Mouse (Mus musculus): ENCODE results near the gene Fam83f.

The Fam83f gene

GRCm38 (mm10) chr15:80739972-80740371, 68.3 kb downstream of the Fam83f start:
- no peak for DNase-seq (ENCODE audit: low spot score in 2 of 2)

- DNase-seq (ENCODE audit: low spot score in 2 of 2), result no peak
Measured at GRCm38 (mm10) chr15:80741836-80742235, 70.2 kb downstream of the Fam83f start.

- no peak for DNase-seq (ENCODE audit: low spot score in 2 of 2)
Measured at GRCm38 (mm10) chr15:80742991-80743474, 71.4 kb downstream of the Fam83f start.

GRCm38 (mm10) chr15:80743606-80744005, 72.0 kb downstream of the Fam83f start:
- DNase-seq (ENCODE audit: low spot score in 2 of 2), result no peak

- no peak for DNase-seq (ENCODE audit: low spot score in 2 of 2)
Measured at GRCm38 (mm10) chr15:80744667-80745422, 73.2 kb downstream of the Fam83f start.

GRCm38 (mm10) chr15:80748979-80749378, 77.3 kb downstream of the Fam83f start:
- no peak for DNase-seq (ENCODE audit: low spot score in 2 of 2)

All from right cerebral cortex, postnatal 10 days (tissue).